Mouse (Mus musculus): ENCODE measurements around the gene Ctbs.

DNA sequence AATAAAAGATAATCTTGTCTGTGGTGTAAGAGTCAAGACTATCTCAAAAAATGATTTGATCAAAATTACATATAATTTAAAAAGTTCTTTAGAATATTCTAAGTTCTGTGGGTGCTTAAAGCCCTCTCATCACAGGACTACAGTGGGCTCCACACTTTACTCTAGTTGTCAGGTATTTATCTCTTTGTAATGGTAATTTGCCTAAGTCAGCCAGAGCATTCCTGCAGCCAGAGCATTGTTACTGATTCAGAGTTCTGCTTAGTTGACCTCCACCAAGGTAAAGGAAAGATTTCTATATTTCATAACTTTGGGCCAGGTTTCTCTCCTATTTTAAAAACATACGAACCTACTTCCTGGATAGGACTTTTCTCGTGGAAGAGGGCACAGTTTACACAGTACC, 19.6 kb downstream of the Ctbs start:
- no peak for TF ChIP-seq CTCF (IDR thresholded peaks at IDR 0.05; ENCODE audit: control insufficient read depth, insufficient read depth, insufficient replicate concordance, low read depth, low read length)
- TF ChIP-seq POLR2A (IDR thresholded peaks at IDR 0.05; ENCODE audit: control insufficient read depth, low read depth, low read length), result no peak
